Mouse (Mus musculus): ENCODE results near the gene Sf3b3. TPM values are rescaled to one million over a fixed set of nuclear protein-coding genes. Genes with fewer than 3 reads are reported as not detected.
"Not testable (repeated sequence)": the region's sequence is repeated elsewhere in the genome, so short reads cannot be mapped to it uniquely, and the experiment has no call there.

Sf3b3 gene
- total and polyA plus RNA-seq, 2 experiments, result 12.1 to 20.6 TPM

- H3K79me2 ChIP-seq (ENCODE audit: control insufficient read depth, insufficient read depth, low read length), result no peaks in the 10 kb centered on the region
- TF ChIP-seq CTCF (IDR thresholded peaks at IDR 0.05; ENCODE audit: low read depth, low read length), result no peak
- H3K27ac ChIP-seq (replicated peaks; ENCODE audit: insufficient read depth, low read depth, low read length), result no peak overlapping the region
- no peak overlapping the region for H3K9ac ChIP-seq (ENCODE audit: low read depth, low read length)
- 94% methylated on average over 10 of the region's 10 CpGs for WGBS
- no peaks in the 10 kb centered on the region for H3K4me1 ChIP-seq (ENCODE audit: control insufficient read depth, insufficient read depth, low read length)
- H3K27me3 ChIP-seq (ENCODE audit: control insufficient read depth, insufficient read depth, low read length), result no peaks in the 10 kb centered on the region
- H3K4me3 ChIP-seq (ENCODE audit: insufficient read depth, low read depth, low read length), result no peak overlapping the region
- DNase-seq (ENCODE audit: extremely low read depth, low read depth, low spot score), result no peak
- H3K36me3 ChIP-seq (ENCODE audit: control insufficient read depth, insufficient read depth, low read length), result peaks cover 33% of the 10 kb centered on the region
Observed at GRCm38 (mm10) chr8:110881741-110882310, 35.2 kb upstream of the Sf3b3 start.

GRCm38 (mm10) chr8:110877862-110878261 is 31.3 kb upstream of the Sf3b3 start:
- H3K4me3 ChIP-seq (ENCODE audit: insufficient read depth, low read depth, low read length), result no peak overlapping the region
- peaks cover 54% of the 10 kb centered on the region for H3K36me3 ChIP-seq (ENCODE audit: control insufficient read depth, insufficient read depth, low read length)
- DNase-seq (ENCODE audit: extremely low read depth, low read depth, low spot score), result no peak
- H3K4me1 ChIP-seq (ENCODE audit: control insufficient read depth, insufficient read depth, low read length), result no peaks in the 10 kb centered on the region
- H3K79me2 ChIP-seq (ENCODE audit: control insufficient read depth, insufficient read depth, low read length), result no peaks in the 10 kb centered on the region
- no peak overlapping the region for H3K27ac ChIP-seq (replicated peaks; ENCODE audit: insufficient read depth, low read depth, low read length)
- H3K9ac ChIP-seq (ENCODE audit: low read depth, low read length), result no peak overlapping the region
- 92% methylated on average over 4 of the region's 4 CpGs for WGBS
- H3K27me3 ChIP-seq (ENCODE audit: control insufficient read depth, insufficient read depth, low read length), result no peaks in the 10 kb centered on the region
- TF ChIP-seq CTCF (IDR thresholded peaks at IDR 0.05; ENCODE audit: low read depth, low read length), result no peak
- no peak for TF ChIP-seq POLR2A (IDR thresholded peaks at IDR 0.05; ENCODE audit: extremely low read depth, insufficient read depth, low read length)

- Histone ChIP-seq H3K27me3 (ENCODE audit: control insufficient read depth, insufficient read depth, low read length) (no peaks in the 10 kb centered on the region), H3K27ac (replicated peaks; ENCODE audit: insufficient read depth, low read depth, low read length) (no peak overlapping the region), H3K4me1 (ENCODE audit: control insufficient read depth, insufficient read depth, low read length) (no peaks in the 10 kb centered on the region), H3K4me3 (ENCODE audit: insufficient read depth, low read depth, low read length) (no peak overlapping the region), H3K9ac (ENCODE audit: low read depth, low read length) (no peak overlapping the region), H3K36me3 (ENCODE audit: control insufficient read depth, insufficient read depth, low read length) (peaks cover 81% of the 10 kb centered on the region), H3K79me2 (ENCODE audit: control insufficient read depth, insufficient read depth, low read length) (no peaks in the 10 kb centered on the region)
- no peak for DNase-seq (ENCODE audit: extremely low read depth, low read depth, low spot score)
- 93% methylated on average over 2 of the region's 2 CpGs for WGBS
- TF ChIP-seq CTCF (IDR thresholded peaks at IDR 0.05; ENCODE audit: low read depth, low read length) (no peak), POLR2A (IDR thresholded peaks at IDR 0.05; ENCODE audit: extremely low read depth, insufficient read depth, low read length) (no peak)
Observed at GRCm38 (mm10) chr8:110870501-110870900, 23.9 kb upstream of the Sf3b3 start.

- not testable (repeated sequence) for H3K79me2 ChIP-seq (ENCODE audit: control insufficient read depth, insufficient read depth, low read length); DNase-seq (ENCODE audit: extremely low read depth, low read depth, low spot score); H3K4me3 ChIP-seq (ENCODE audit: insufficient read depth, low read depth, low read length); H3K27me3 ChIP-seq (ENCODE audit: control insufficient read depth, insufficient read depth, low read length); H3K9ac ChIP-seq (ENCODE audit: low read depth, low read length); H3K27ac ChIP-seq (replicated peaks; ENCODE audit: insufficient read depth, low read depth, low read length); H3K4me1 ChIP-seq (ENCODE audit: control insufficient read depth, insufficient read depth, low read length)
- peaks cover 77% of the 10 kb centered on the region for H3K36me3 ChIP-seq (ENCODE audit: control insufficient read depth, insufficient read depth, low read length)
- WGBS, result 94% methylated on average over 7 of the region's 7 CpGs
Observed at GRCm38 (mm10) chr8:110861347-110862025, 14.9 kb upstream of the Sf3b3 start.

- no peaks in the 10 kb centered on the region for H3K4me1 ChIP-seq (ENCODE audit: control insufficient read depth, insufficient read depth, low read length)
- no peak for DNase-seq (ENCODE audit: extremely low read depth, low read depth, low spot score)
- H3K27ac ChIP-seq (replicated peaks; ENCODE audit: insufficient read depth, low read depth, low read length), result no peak overlapping the region
- H3K27me3 ChIP-seq (ENCODE audit: control insufficient read depth, insufficient read depth, low read length), result no peaks in the 10 kb centered on the region
- H3K9ac ChIP-seq (ENCODE audit: low read depth, low read length), result no peak overlapping the region
- no peaks in the 10 kb centered on the region for H3K79me2 ChIP-seq (ENCODE audit: control insufficient read depth, insufficient read depth, low read length)
- 80% methylated on average over 7 of the region's 7 CpGs for WGBS
- TF ChIP-seq CTCF (IDR thresholded peaks at IDR 0.05; ENCODE audit: low read depth, low read length) (peak; percentile 14; the same call in 1 of the 2 replicates), POLR2A (IDR thresholded peaks at IDR 0.05; ENCODE audit: extremely low read depth, insufficient read depth, low read length) (no peak)
- H3K4me3 ChIP-seq (ENCODE audit: insufficient read depth, low read depth, low read length), result no peak overlapping the region
- H3K36me3 ChIP-seq (ENCODE audit: control insufficient read depth, insufficient read depth, low read length), result peaks cover 73% of the 10 kb centered on the region
Observed at GRCm38 (mm10) chr8:110859651-110860501, 13.3 kb upstream of the Sf3b3 start.

All from liver, adult 2 months (tissue).